Mouse (Mus musculus): ENCODE measurements around the gene Plcz1. TPM values are rescaled to one million over a fixed set of nuclear protein-coding genes. Genes with fewer than 3 reads are reported as not detected.

The Plcz1 gene
- total RNA-seq, 2 experiments from 2014 or later: not detected

DNA sequence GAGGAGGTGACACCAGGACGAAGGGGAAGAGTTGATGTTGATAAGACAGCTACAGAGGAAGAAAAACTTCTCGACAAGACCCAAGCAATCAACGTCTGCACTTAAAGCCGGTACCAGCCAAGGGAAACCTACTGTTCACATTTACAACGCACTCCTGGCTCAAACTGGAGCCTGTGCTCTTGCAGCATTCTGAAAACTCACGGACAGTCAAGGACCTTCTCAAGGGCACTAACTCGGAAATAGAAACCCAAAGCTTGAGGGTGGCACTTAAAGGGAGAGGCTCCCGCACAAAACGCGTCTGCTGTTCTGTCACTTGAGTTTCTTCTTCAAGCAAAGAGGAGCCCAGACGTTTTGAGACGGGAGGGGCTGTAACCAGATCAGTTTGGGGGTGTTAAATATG, 87.7 kb downstream of the Plcz1 start:
- ATAC-seq (replicated peaks; ENCODE audit: poor library complexity): no peak

DNA sequence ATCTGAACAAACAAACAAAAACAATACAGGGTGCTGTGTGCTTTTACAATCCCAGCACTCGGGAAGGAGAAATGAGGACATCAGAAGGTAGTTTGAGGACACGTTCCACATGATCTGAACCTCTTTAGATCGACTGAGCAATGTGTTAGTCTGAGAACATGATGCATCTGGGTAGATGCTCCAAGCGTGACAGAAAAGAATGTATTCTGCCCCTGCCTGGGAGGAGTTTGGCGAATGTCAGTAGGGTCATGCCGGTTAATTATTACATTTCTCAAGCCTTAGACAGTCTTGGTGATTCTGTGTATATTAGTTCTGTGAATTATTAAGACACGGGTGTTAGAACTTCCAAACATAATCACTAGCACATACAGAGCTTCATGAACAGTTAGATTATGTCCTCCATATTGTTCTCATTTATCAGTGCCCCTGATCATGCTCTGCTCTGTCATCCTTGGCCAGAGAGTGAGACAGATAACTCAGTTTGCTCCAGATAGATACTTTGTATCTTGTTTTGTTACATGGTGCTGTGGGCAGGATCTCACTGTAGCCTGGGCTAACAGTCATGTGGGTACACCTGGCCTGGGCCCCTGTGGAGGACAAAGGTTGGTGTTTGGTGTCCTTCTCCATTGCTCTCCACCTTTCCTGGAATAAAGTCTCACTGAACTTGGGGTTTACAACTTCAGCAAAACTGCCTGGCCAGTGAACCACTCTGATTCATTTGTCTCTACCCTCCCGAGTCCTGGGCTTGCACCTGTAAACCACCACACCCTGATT, 94.0 kb downstream of the Plcz1 start:
- no peak for ATAC-seq (replicated peaks; ENCODE audit: poor library complexity)

Other genes starting within 250 kb of the Plcz1 start
- gene Capza3, start 205 bp downstream of the Plcz1 start, total RNA-seq (2015): not detected in 2 replicates
- not detected in 2 replicates for gene Capza3, start 205 bp downstream of the Plcz1 start, total RNA-seq (2017)

All from megakaryocyte progenitor cell, adult 5-6 weeks (primary cell).